Mouse (Mus musculus) cortical plate, adult 2 months (tissue): ENCODE results near the gene Gm11027. TPM values are rescaled to one million over a fixed set of nuclear protein-coding genes. Genes with fewer than 3 reads are reported as not detected.

ENCODE experiments used
- H3K27ac ChIP-seq: fragments of 200-500 bp; 2 replicates; pipeline ENCODE4 v1.5.1; 2012; ENCODE audit warnings: low read length, control low read depth, inconsistent platforms; ENCODE audit not compliant: insufficient read depth
- H3K4me1 ChIP-seq: fragments of 200-500 bp; 2 replicates; pipeline ENCODE4 v1.6.1; 2011; ENCODE audit warnings: low read length; ENCODE audit not compliant: control insufficient read depth, insufficient read depth
- H3K4me3 ChIP-seq: fragments of 200-500 bp; 2 replicates; pipeline ENCODE4 v1.5.1; 2011; ENCODE audit warnings: mild to moderate bottlenecking, low read length, control low read depth; ENCODE audit not compliant: insufficient read depth
- CTCF ChIP-seq: fragments of 200-500 bp; IDR thresholded peaks from 2 replicates; pipeline ENCODE4 v1.5.1; 2011; ENCODE audit warnings: mild to moderate bottlenecking, control low read depth, low read length; ENCODE audit not compliant: insufficient read depth; ENCODE audit errors: extremely low read depth
- POLR2A ChIP-seq: fragments of 200-500 bp; IDR thresholded peaks from 2 replicates; pipeline ENCODE4 v1.6.1; 2011; ENCODE audit warnings: mild to moderate bottlenecking, low read length, control low read depth; ENCODE audit not compliant: insufficient read depth; ENCODE audit errors: extremely low read depth
- polyA plus RNA-seq: library from polyadenylated mRNA; depleted of rRNA; stranded (reverse); fragments of >200 nt; gene quantifications from 2 replicates; pipeline ENCODE4 v1.2.3, GENCODE M21; 2012

The Gm11027 gene
- polyA plus RNA-seq, 1 experiment: not detected

- H3K27ac ChIP-seq: no peak overlapping the region
- no peaks in the 10 kb centered on the region for H3K4me1 ChIP-seq
- TF ChIP-seq POLR2A (no peak), CTCF (no peak)
- no peak overlapping the region for H3K4me3 ChIP-seq
Observed at GRCm38 (mm10) chr12:116255636-116256035, 19.6 kb upstream of the Gm11027 start.

- no peaks in the 10 kb centered on the region; the same call in 1 of the 2 replicates for H3K4me1 ChIP-seq
- H3K4me3 ChIP-seq: no peak overlapping the region
- H3K27ac ChIP-seq: no peak overlapping the region
- TF ChIP-seq POLR2A: no peak
- TF ChIP-seq CTCF: no peak
Observed at GRCm38 (mm10) chr12:116258321-116258720, 16.9 kb upstream of the Gm11027 start.

DNA sequence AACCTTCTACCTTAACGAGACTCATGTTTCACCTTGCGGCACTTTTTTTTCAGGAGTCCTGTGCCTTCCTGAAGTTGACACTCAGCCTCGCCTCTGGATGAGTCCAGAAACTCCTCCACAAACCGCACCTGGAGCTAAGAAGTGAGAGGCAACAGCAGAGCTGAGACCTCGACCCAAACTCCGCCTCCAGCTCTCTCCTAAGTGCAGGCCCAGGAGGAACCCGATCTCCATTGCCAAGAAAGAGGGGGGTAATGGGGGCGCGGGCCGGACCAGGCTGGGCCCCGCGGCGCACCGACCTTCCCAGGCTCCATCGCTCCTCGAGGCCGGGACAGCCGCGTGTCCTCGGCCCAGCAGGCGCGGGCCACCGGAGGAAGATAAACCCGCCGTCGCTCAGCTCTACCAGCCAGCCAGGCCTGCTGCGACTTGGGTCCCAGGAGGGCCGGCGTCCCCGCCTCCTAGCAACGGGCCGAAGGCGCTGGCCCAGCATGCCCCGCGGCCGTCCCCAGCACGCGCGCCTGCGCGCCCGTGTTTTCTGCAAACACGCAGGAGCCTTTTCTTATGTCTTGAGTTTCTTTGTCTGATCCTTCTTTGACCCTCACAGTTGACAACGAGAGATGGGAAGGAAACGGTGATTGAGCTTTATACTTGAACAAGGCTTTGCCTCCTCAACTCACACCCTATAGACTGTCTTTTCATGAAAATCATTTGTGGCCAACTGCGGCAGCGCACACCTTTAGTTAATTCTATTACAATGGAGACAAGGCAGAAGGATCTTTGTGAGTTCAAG, 12.4 kb upstream of the Gm11027 start, which contains the start of gene Wdr60:
Gene Wdr60 (minus strand): TSS at position 468 of the 787 bp plus-strand sequence.
- TF ChIP-seq POLR2A (peak; percentile 75), CTCF (no peak)
- H3K27ac ChIP-seq: no peak within 1 kb of the TSS
- H3K4me3 ChIP-seq: peak within 1 kb of the TSS; percentile 82
- no peaks in the 10 kb centered on the region; the same call in 1 of the 2 replicates for H3K4me1 ChIP-seq

- TF ChIP-seq CTCF (no peak), POLR2A (no peak)
- H3K27ac ChIP-seq: no peak overlapping the region
Observed at GRCm38 (mm10) chr12:116264756-116265155, 10.4 kb upstream of the Gm11027 start.

GRCm38 (mm10) chr12:116265275-116265674, 9.9 kb upstream of the Gm11027 start:
- Histone ChIP-seq H3K4me1 (no peaks in the 10 kb centered on the region; the same call in 1 of the 2 replicates), H3K27ac (no peak overlapping the region), H3K4me3 (no peak overlapping the region)
- TF ChIP-seq CTCF: no peak
- TF ChIP-seq POLR2A: no peak

More at GRCm38 (mm10) chr12:116264756-116265155, 10.4 kb upstream of the Gm11027 start:
- Histone ChIP-seq H3K4me1 (no peaks in the 10 kb centered on the region; the same call in 1 of the 2 replicates), H3K4me3 (no peak overlapping the region)

DNA sequence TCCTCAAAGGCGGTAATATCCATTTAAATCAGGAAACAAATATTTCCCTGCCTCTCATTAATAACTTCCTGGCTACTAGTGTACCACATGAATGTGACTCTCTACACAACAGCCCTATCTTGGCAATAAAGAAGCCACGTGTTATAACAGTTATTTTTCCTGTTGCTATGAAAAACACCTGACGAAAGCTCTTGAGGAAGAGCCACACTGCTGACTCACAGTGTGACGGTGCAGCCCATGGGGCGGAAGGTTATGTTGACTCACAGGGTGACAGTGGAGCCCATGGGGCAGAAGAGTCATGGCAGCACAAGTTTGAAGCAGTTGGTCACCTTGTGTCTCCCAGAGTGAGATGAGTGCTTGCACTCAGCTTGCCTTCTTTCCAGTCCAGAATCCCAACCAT, 5.7 kb upstream of the Gm11027 start:
- H3K27ac ChIP-seq: no peak overlapping the region
- no peak for TF ChIP-seq POLR2A
- TF ChIP-seq CTCF: no peak
- no peak overlapping the region for H3K4me3 ChIP-seq
- no peaks in the 10 kb centered on the region for H3K4me1 ChIP-seq

DNA sequence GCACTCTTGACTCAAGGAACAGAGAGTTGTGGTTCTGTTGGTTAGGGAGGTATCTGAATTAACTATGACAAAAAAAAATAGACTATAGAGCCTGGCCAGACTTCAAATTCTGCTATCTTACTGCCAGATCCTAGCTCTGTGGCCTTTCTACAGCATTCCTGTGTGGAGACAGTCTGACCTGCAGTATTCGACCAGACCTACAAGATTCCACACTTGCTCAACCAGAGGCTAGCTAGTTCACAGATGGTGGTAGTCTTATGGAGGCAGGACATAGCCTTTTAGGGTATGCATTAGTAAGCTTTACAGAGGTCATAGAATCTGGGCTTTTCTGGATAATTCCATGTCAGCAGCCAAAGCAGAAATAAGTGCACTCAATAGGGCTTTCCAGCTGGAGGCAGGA, 4.6 kb upstream of the Gm11027 start:
- Histone ChIP-seq H3K4me1 (no peaks in the 10 kb centered on the region), H3K4me3 (no peak overlapping the region)

GRCm38 (mm10) chr12:116271071-116271470, 4.1 kb upstream of the Gm11027 start:
- TF ChIP-seq CTCF: no peak
- TF ChIP-seq POLR2A: no peak
- Histone ChIP-seq H3K4me3 (no peak overlapping the region), H3K27ac (no peak overlapping the region), H3K4me1 (no peaks in the 10 kb centered on the region)

More for the DNA sequence above, 4.6 kb upstream of the Gm11027 start:
- TF ChIP-seq CTCF: no peak
- no peak for TF ChIP-seq POLR2A
- no peak overlapping the region for H3K27ac ChIP-seq

- no peak overlapping the region for H3K4me3 ChIP-seq
- no peaks in the 10 kb centered on the region for H3K4me1 ChIP-seq
- no peak overlapping the region for H3K27ac ChIP-seq
- TF ChIP-seq CTCF: no peak
- no peak for TF ChIP-seq POLR2A
Observed at GRCm38 (mm10) chr12:116273733-116274132, 1.5 kb upstream of the Gm11027 start.

GRCm38 (mm10) chr12:116275631-116276030, 445 bp downstream of the Gm11027 start:
- TF ChIP-seq CTCF: no peak
- no peak for TF ChIP-seq POLR2A
- no peak overlapping the region for H3K4me3 ChIP-seq
- H3K4me1 ChIP-seq: no peaks in the 10 kb centered on the region
- no peak overlapping the region for H3K27ac ChIP-seq
